In the genomic region with DNA sequence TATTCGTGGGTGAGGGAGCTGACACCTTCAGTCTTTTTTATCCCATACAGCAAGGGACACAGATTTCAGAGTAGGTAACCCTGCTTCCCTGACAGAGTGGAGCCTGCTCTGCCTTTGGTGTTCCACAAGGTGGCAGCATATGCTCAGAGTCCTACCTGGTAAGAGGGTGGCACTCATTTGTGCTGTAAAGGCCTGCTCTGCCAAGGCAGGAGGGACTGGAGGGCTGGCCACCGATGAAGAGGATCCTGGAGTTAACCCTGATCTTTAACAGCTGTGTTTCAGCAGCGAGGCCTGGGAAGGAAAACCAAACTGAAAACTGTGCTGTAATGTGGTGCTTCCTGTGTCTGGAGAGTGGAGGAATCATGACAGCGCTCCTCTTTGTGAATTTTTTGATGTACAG, we compare ENCODE assay signal across 8 mouse cellular contexts.
A peak's percentile ranks its signal among the peaks of the same experiment; 100 is the strongest.
DNase-seq lines count a peak whose midpoint lies in the region; ATAC-seq and TF ChIP-seq lines count a peak whose summit lies in the region.

No protein-coding gene starts in this region.

- no peak overlapping the region for H3K27ac ChIP-seq in ES-E14 (ENCODE audit: insufficient read depth, low read depth, low read length, poor library complexity, severe bottlenecking)
- no peak overlapping the region for H3K27ac ChIP-seq in neural tube, embryonic 11.5 days (ENCODE audit: low read depth, low read length)

- no peaks in the 10 kb centered on the region for H3K36me3 ChIP-seq in ES-E14 (ENCODE audit: control insufficient read depth, insufficient read depth, low read length, poor library complexity, severe bottlenecking)
- H3K36me3 ChIP-seq in neural tube, embryonic 11.5 days (ENCODE audit: control insufficient read depth, insufficient read depth, low read length), result no peaks in the 10 kb centered on the region

- no peak overlapping the region for H3K9ac ChIP-seq in ES-E14 (ENCODE audit: insufficient read depth, low read depth, low read length, poor library complexity, severe bottlenecking)
- no peak overlapping the region for H3K9ac ChIP-seq in neural tube, embryonic 11.5 days (ENCODE audit: low read length)

- no peak overlapping the region for H3K4me3 ChIP-seq in ES-E14 (ENCODE audit: insufficient read depth in 1 of 2, low read depth in 1 of 2, low read length in 2 of 2, poor library complexity in 1 of 2, severe bottlenecking in 1 of 2)
- H3K4me3 ChIP-seq in neural tube, embryonic 11.5 days (ENCODE audit: low read depth, low read length), result no peak overlapping the region

- 35% methylated on average over 4 of the region's 4 CpGs for WGBS in neural tube, embryonic 11.5 days

- peak; percentile 12 for DNase-seq in cerebellum, adult 11 months
- DNase-seq in cerebellum, adult 11-12 months, result no peak
- DNase-seq in ES-E14 (ENCODE audit: low read depth, low spot score), result peak; percentile 17
- peak; percentile 64 for DNase-seq in embryo, embryonic 11 days
- DNase-seq in heart, postnatal 4 days, result peak; percentile 73
- peak; percentile 62 to 70 for DNase-seq in left cerebral cortex, postnatal 14 days (ENCODE audit: low spot score in 2 of 2)
- peak; percentile 29 for DNase-seq in neural tube, embryonic 11.5 days (ENCODE audit: low spot score)
- DNase-seq in thymus, postnatal 25 days, result no peak

- H3K27me3 ChIP-seq in neural tube, embryonic 11.5 days (ENCODE audit: control insufficient read depth, insufficient read depth, low read length), result no peaks in the 10 kb centered on the region

- in situ Hi-C loops in ES-E14 (cut with MboI; ENCODE audit: low sequenced_read_pairs in 2 of 2, unreplicated experiment in 2 of 2), result loop anchor here in 1 of 2 experiments (25.0 kb wide), 1 partner anchor 548 kb away; a partner anchor contains a TSS

- no peaks in the 10 kb centered on the region; a peak in 1 of 4 replicates for H3K4me1 ChIP-seq in ES-E14 (ENCODE audit: control insufficient read depth in 2 of 2, insufficient read depth in 2 of 2, low read length in 2 of 2, poor library complexity in 1 of 2)
- no peaks in the 10 kb centered on the region; the same call in 1 of the 2 replicates for H3K4me1 ChIP-seq in neural tube, embryonic 11.5 days (ENCODE audit: control insufficient read depth, insufficient read depth, low read length)

- no peaks in the 10 kb centered on the region for H3K9me3 ChIP-seq in ES-E14 (ENCODE audit: control insufficient read depth, insufficient read depth, low read depth, low read length)
- no peaks in the 10 kb centered on the region for H3K9me3 ChIP-seq in neural tube, embryonic 11.5 days (ENCODE audit: control insufficient read depth, low read length)

- H3K4me2 ChIP-seq in neural tube, embryonic 11.5 days (ENCODE audit: low read depth), result no peak overlapping the region

- no peak for ATAC-seq in neural tube, embryonic 11.5 days (ENCODE audit: insufficient read depth, low FRiP score, low TSS enrichment)

- intact Hi-C loops in left cerebral cortex, postnatal 14 days (cut with DNase I), result loop anchor here (5.0 kb wide), 1 partner anchor 112 kb away; no protein-coding TSS in a partner anchor

TF ChIP-seq in ES-E14, 5 proteins besides CTCF, POLR2A, EP300 and RAD21:
- TF ChIP-seq HCFC1 (IDR thresholded peaks at IDR 0.05; ENCODE audit: borderline replicate concordance, insufficient read depth, low read length) (no peak), ZC3H11A (IDR thresholded peaks at IDR 0.05; ENCODE audit: borderline replicate concordance, low read depth, low read length) (0 out of 2 replicates have a peak, but pooled peaks have one; percentile 19), MAFK (IDR thresholded peaks at IDR 0.05; ENCODE audit: insufficient read depth, low read depth, low read length) (no peak)

Comparison
In these comparisons a context has a peak if more than half of its experiments do, and no peak if none do; other contexts are left out.
1. DNase-seq: peak in cerebellum, adult 11 months (single experiment), ES-E14 (single experiment), embryo, embryonic 11 days (single experiment), heart, postnatal 4 days (single experiment), left cerebral cortex, postnatal 14 days (2 of 2) and neural tube, embryonic 11.5 days (single experiment); none in cerebellum, adult 11-12 months (single experiment) and thymus, postnatal 25 days (single experiment).